Mouse (Mus musculus): Measurements from ENCODE around the gene Wnt5b. TPM values are rescaled to one million over a fixed set of nuclear protein-coding genes. Genes with fewer than 3 reads are reported as not detected.

Wnt5b gene
- polyA plus RNA-seq, 1 experiment from 2014 or later = 0.30 TPM

- Histone ChIP-seq H3K36me3 (replicated peaks) (no peaks in the 10 kb centered on the region), H3K4me2 (no peak overlapping the region), H3K27me3 (0 out of 2 replicates have a peak, but pooled peaks cover 5% of the 10 kb centered on the region), H3K4me1 (replicated peaks) (peaks cover 42% of the 10 kb centered on the region), H3K27ac (replicated peaks) (no peak overlapping the region), H3K4me3 (replicated peaks) (no peak overlapping the region), H3K9ac (no peak overlapping the region), H3K9me3 (replicated peaks) (no peaks in the 10 kb centered on the region)
- no peak for ATAC-seq (ENCODE audit: insufficient read depth)
- WGBS (ENCODE audit: insufficient replicate concordance) = 35% methylated on average over 4 of the region's 4 CpGs
These were observed 70.2 kb downstream of the Wnt5b start for GRCm38 (mm10) chr6:119473992-119474391.

GRCm38 (mm10) chr6:119473446-119473845 is 70.7 kb downstream of the Wnt5b start:
- H3K36me3 ChIP-seq (replicated peaks) = no peaks in the 10 kb centered on the region
- 21% methylated on average over 7 of the region's 7 CpGs for WGBS (ENCODE audit: insufficient replicate concordance)
- H3K9me3 ChIP-seq (replicated peaks) = no peaks in the 10 kb centered on the region
- H3K27me3 ChIP-seq = 0 out of 2 replicates have a peak, but pooled peaks cover 5% of the 10 kb centered on the region
- ATAC-seq (ENCODE audit: insufficient read depth) = no peak
- H3K4me1 ChIP-seq (replicated peaks) = peaks cover 36% of the 10 kb centered on the region
- H3K4me3 ChIP-seq (replicated peaks) = no peak overlapping the region
- no peak overlapping the region for H3K9ac ChIP-seq
- H3K27ac ChIP-seq (replicated peaks) = no peak overlapping the region
- peak overlapping the region; percentile 13; the same call in 1 of the 2 replicates for H3K4me2 ChIP-seq

- H3K27ac ChIP-seq (replicated peaks) = no peak overlapping the region
- H3K4me2 ChIP-seq = no peak overlapping the region
- H3K9me3 ChIP-seq (replicated peaks) = no peaks in the 10 kb centered on the region
- no peak overlapping the region for H3K4me3 ChIP-seq (replicated peaks)
- H3K36me3 ChIP-seq (replicated peaks) = no peaks in the 10 kb centered on the region
- WGBS (ENCODE audit: insufficient replicate concordance) = 46% methylated on average over 3 of the region's 3 CpGs
- H3K27me3 ChIP-seq = 0 out of 2 replicates have a peak, but pooled peaks cover 5% of the 10 kb centered on the region
- no peak for ATAC-seq (ENCODE audit: insufficient read depth)
- H3K9ac ChIP-seq = no peak overlapping the region
- peaks cover 29% of the 10 kb centered on the region for H3K4me1 ChIP-seq (replicated peaks)
These were observed 71.4 kb downstream of the Wnt5b start for GRCm38 (mm10) chr6:119472705-119473104.

- H3K9me3 ChIP-seq (replicated peaks) = no peaks in the 10 kb centered on the region
- H3K9ac ChIP-seq = no peak overlapping the region
- ATAC-seq (ENCODE audit: insufficient read depth) = no peak
- H3K36me3 ChIP-seq (replicated peaks) = no peaks in the 10 kb centered on the region
- 0 out of 2 replicates have a peak, but pooled peaks cover 5% of the 10 kb centered on the region for H3K27me3 ChIP-seq
- no peak overlapping the region for H3K4me3 ChIP-seq (replicated peaks)
- 21% methylated on average over 5 of the region's 5 CpGs for WGBS (ENCODE audit: insufficient replicate concordance)
- no peak overlapping the region for H3K27ac ChIP-seq (replicated peaks)
- peaks cover 28% of the 10 kb centered on the region for H3K4me1 ChIP-seq (replicated peaks)
- H3K4me2 ChIP-seq = no peak overlapping the region
These were observed 72.0 kb downstream of the Wnt5b start for GRCm38 (mm10) chr6:119472135-119472534.

- no peaks in the 10 kb centered on the region for H3K36me3 ChIP-seq (replicated peaks)
- WGBS (ENCODE audit: insufficient replicate concordance) = 60% methylated on average over 3 of the region's 3 CpGs
- no peak for ATAC-seq (ENCODE audit: insufficient read depth)
These were observed 73.4 kb downstream of the Wnt5b start for GRCm38 (mm10) chr6:119470777-119471176.

GRCm38 (mm10) chr6:119467785-119468059 is 76.4 kb downstream of the Wnt5b start:
- ATAC-seq (ENCODE audit: insufficient read depth) = no peak
- no peak overlapping the region for H3K27ac ChIP-seq (replicated peaks)
- no peak overlapping the region for H3K9ac ChIP-seq
- H3K36me3 ChIP-seq (replicated peaks) = no peaks in the 10 kb centered on the region
- no peak overlapping the region for H3K4me3 ChIP-seq (replicated peaks)
- H3K4me1 ChIP-seq (replicated peaks) = peaks cover 13% of the 10 kb centered on the region; the same call in 1 of the 2 replicates
- H3K27me3 ChIP-seq = 0 out of 2 replicates have a peak, but pooled peaks cover 5% of the 10 kb centered on the region
- H3K4me2 ChIP-seq = no peak overlapping the region
- 43% methylated on average over 2 of the region's 2 CpGs for WGBS (ENCODE audit: insufficient replicate concordance)
- H3K9me3 ChIP-seq (replicated peaks) = no peaks in the 10 kb centered on the region

More at GRCm38 (mm10) chr6:119470777-119471176, 73.4 kb downstream of the Wnt5b start:
- Histone ChIP-seq H3K27me3 (0 out of 2 replicates have a peak, but pooled peaks cover 5% of the 10 kb centered on the region), H3K4me1 (replicated peaks) (peaks cover 26% of the 10 kb centered on the region), H3K4me2 (no peak overlapping the region), H3K9me3 (replicated peaks) (no peaks in the 10 kb centered on the region), H3K9ac (no peak overlapping the region), H3K27ac (replicated peaks) (no peak overlapping the region), H3K4me3 (replicated peaks) (no peak overlapping the region)

GRCm38 (mm10) chr6:119466921-119467784 is 77.0 kb downstream of the Wnt5b start:
- ATAC-seq (ENCODE audit: insufficient read depth) = 0 out of 2 replicates have a peak, but pooled peaks have one; percentile 15

GRCm38 (mm10) chr6:119466161-119466560 is 78.0 kb downstream of the Wnt5b start:
- H3K9me3 ChIP-seq (replicated peaks) = no peaks in the 10 kb centered on the region
- peaks cover 6% of the 10 kb centered on the region; the same call in 1 of the 2 replicates for H3K4me1 ChIP-seq (replicated peaks)
- H3K27me3 ChIP-seq = 0 out of 2 replicates have a peak, but pooled peaks cover 2% of the 10 kb centered on the region
- H3K27ac ChIP-seq (replicated peaks) = no peak overlapping the region
- no peak overlapping the region for H3K4me2 ChIP-seq
- no peak overlapping the region for H3K9ac ChIP-seq
- no peak overlapping the region for H3K4me3 ChIP-seq (replicated peaks)
- no peak for ATAC-seq (ENCODE audit: insufficient read depth)
- no peaks in the 10 kb centered on the region for H3K36me3 ChIP-seq (replicated peaks)
- WGBS (ENCODE audit: insufficient replicate concordance) = 75% methylated on average over 1 of the region's 1 CpGs

More at GRCm38 (mm10) chr6:119466921-119467784, 77.0 kb downstream of the Wnt5b start:
- no peak overlapping the region for H3K27ac ChIP-seq (replicated peaks)
- H3K4me2 ChIP-seq = no peak overlapping the region
- H3K9ac ChIP-seq = no peak overlapping the region
- peaks cover 8% of the 10 kb centered on the region; the same call in 1 of the 2 replicates for H3K4me1 ChIP-seq (replicated peaks)
- H3K9me3 ChIP-seq (replicated peaks) = no peaks in the 10 kb centered on the region
- WGBS (ENCODE audit: insufficient replicate concordance) = 38% methylated on average over 10 of the region's 10 CpGs
- 0 out of 2 replicates have a peak, but pooled peaks cover 5% of the 10 kb centered on the region for H3K27me3 ChIP-seq
- no peaks in the 10 kb centered on the region for H3K36me3 ChIP-seq (replicated peaks)
- H3K4me3 ChIP-seq (replicated peaks) = no peak overlapping the region

- H3K4me3 ChIP-seq (replicated peaks) = no peak overlapping the region
- H3K4me2 ChIP-seq = no peak overlapping the region
- ATAC-seq (ENCODE audit: insufficient read depth) = no peak
- H3K27ac ChIP-seq (replicated peaks) = no peak overlapping the region
- no peak overlapping the region for H3K9ac ChIP-seq
- WGBS (ENCODE audit: insufficient replicate concordance) = 65% methylated on average over 5 of the region's 5 CpGs
- no peaks in the 10 kb centered on the region for H3K27me3 ChIP-seq
- H3K4me1 ChIP-seq (replicated peaks) = no peaks in the 10 kb centered on the region
- H3K36me3 ChIP-seq (replicated peaks) = no peaks in the 10 kb centered on the region
- H3K9me3 ChIP-seq (replicated peaks) = no peaks in the 10 kb centered on the region
These were observed 83.8 kb downstream of the Wnt5b start for GRCm38 (mm10) chr6:119460391-119460790.

- Histone ChIP-seq H3K9me3 (replicated peaks) (no peaks in the 10 kb centered on the region), H3K36me3 (replicated peaks) (no peaks in the 10 kb centered on the region), H3K9ac (no peak overlapping the region), H3K4me2 (no peak overlapping the region), H3K4me3 (replicated peaks) (no peak overlapping the region), H3K4me1 (replicated peaks) (no peaks in the 10 kb centered on the region), H3K27me3 (peaks cover 5% of the 10 kb centered on the region; the same call in 1 of the 2 replicates), H3K27ac (replicated peaks) (no peak overlapping the region)
- 52% methylated on average over 4 of the region's 4 CpGs for WGBS (ENCODE audit: insufficient replicate concordance)
- no peak for ATAC-seq (ENCODE audit: insufficient read depth)
These were observed 85.1 kb downstream of the Wnt5b start for GRCm38 (mm10) chr6:119459041-119459440.

- Histone ChIP-seq H3K9ac (no peak overlapping the region), H3K36me3 (replicated peaks) (no peaks in the 10 kb centered on the region), H3K27me3 (peaks cover 10% of the 10 kb centered on the region), H3K4me2 (no peak overlapping the region), H3K4me1 (replicated peaks) (no peaks in the 10 kb centered on the region), H3K4me3 (replicated peaks) (no peak overlapping the region), H3K27ac (replicated peaks) (no peak overlapping the region), H3K9me3 (replicated peaks) (no peaks in the 10 kb centered on the region)
- WGBS (ENCODE audit: insufficient replicate concordance) = 56% methylated on average over 8 of the region's 8 CpGs
- ATAC-seq (ENCODE audit: insufficient read depth) = no peak
These were observed 86.0 kb downstream of the Wnt5b start for GRCm38 (mm10) chr6:119458166-119458565.
